Mouse (Mus musculus) thymus, adult 2 months (tissue): ENCODE results near the gene Phc1. TPM values are rescaled to one million over a fixed set of nuclear protein-coding genes. Genes with fewer than 3 reads are reported as not detected.

ENCODE experiments used
- DNase-seq: peaks from one replicate; pipeline ENCODE4 v3.0.0; 2021
- H3K27ac ChIP-seq: fragments of 200-500 bp; 2 replicates; pipeline ENCODE4 v1.5.1; 2012; ENCODE audit warnings: low read length, control low read depth; ENCODE audit not compliant: control insufficient read depth, insufficient read depth
- H3K27me3 ChIP-seq: fragments of 200-500 bp; 2 replicates; pipeline ENCODE4 v1.6.1; 2012; ENCODE audit warnings: mild to moderate bottlenecking, low read length, moderate library complexity, mixed read lengths; ENCODE audit not compliant: control insufficient read depth, insufficient read depth
- H3K36me3 ChIP-seq: fragments of 200-500 bp; 2 replicates; pipeline ENCODE4 v1.6.1; 2012; ENCODE audit warnings: mild to moderate bottlenecking, low read length, moderate library complexity; ENCODE audit not compliant: control insufficient read depth, insufficient read depth
- H3K4me1 ChIP-seq: fragments of 200-500 bp; replicated peaks from 2 replicates; pipeline ENCODE4 v1.6.1; 2012; ENCODE audit warnings: low read length; ENCODE audit not compliant: control insufficient read depth, insufficient read depth
- H3K4me3 ChIP-seq: fragments of 200-500 bp; 2 replicates; pipeline ENCODE4 v1.5.1; 2012; ENCODE audit warnings: mild to moderate bottlenecking, low read length, control low read depth, moderate library complexity; ENCODE audit not compliant: control insufficient read depth, insufficient read depth
- CTCF ChIP-seq: fragments of 200-500 bp; IDR thresholded peaks from 2 replicates; pipeline ENCODE4 v1.5.1; 2012; ENCODE audit warnings: mild to moderate bottlenecking, control low read depth, low read length, moderate library complexity, borderline replicate concordance; ENCODE audit not compliant: control insufficient read depth, poor library complexity, insufficient read depth; ENCODE audit errors: extremely low read depth
- POLR2A ChIP-seq: fragments of 200-500 bp; IDR thresholded peaks from 2 replicates; pipeline ENCODE4 v1.6.1; 2012; ENCODE audit warnings: mild to moderate bottlenecking, low read length, control low read depth, moderate library complexity; ENCODE audit not compliant: control insufficient read depth, poor library complexity, insufficient read depth; ENCODE audit errors: extremely low read depth
- WGBS: fragments of 180-500 bp; shearing (Covaris S2); methylation state at CpG from one replicate; pipeline ENCODE4 v1.1.7; 2018; 5-methylcytosine and 5-hydroxymethylcytosine counted together
- polyA plus RNA-seq: library from polyadenylated mRNA; depleted of rRNA; stranded (reverse); fragments of >200 nt; gene quantifications from 2 replicates; pipeline ENCODE4 v1.2.3, GENCODE M21; 2012

Gene Phc1
- polyA plus RNA-seq, 1 experiment, result 107 TPM

DNA sequence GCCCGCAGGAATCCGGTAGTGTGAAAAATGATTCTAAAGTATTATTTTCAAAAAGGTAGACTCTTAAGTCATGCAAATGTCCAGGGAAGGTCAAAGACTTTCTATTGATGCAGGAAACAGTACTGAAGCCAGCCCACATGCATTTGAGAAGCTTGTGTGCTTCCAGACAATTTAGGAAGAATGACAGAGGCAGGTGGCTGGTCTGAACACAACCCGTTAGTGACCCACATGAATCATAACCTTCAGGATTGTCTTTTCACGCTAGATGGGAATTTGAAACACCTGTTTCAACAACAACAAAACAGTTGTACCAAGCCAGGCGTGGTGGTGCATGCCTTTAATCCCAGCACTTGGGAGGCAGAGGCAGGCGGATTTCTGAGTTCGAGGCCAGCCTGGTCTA is 6.0 kb upstream of the Phc1 start:
- WGBS, result 96% methylated on average over 7 of the region's 7 CpGs
- no peaks in the 10 kb centered on the region for H3K27me3 ChIP-seq
- no peak overlapping the region for H3K4me3 ChIP-seq

GRCm38 (mm10) chr6:122345731-122346130 is 5.4 kb upstream of the Phc1 start:
- no peak overlapping the region for H3K27ac ChIP-seq
- no peak for TF ChIP-seq CTCF
- no peak for TF ChIP-seq POLR2A
- H3K36me3 ChIP-seq, result no peaks in the 10 kb centered on the region
- H3K4me1 ChIP-seq, result no peaks in the 10 kb centered on the region
- H3K4me3 ChIP-seq, result no peak overlapping the region
- H3K27me3 ChIP-seq, result no peaks in the 10 kb centered on the region
- WGBS, result 96% methylated on average over 6 of the region's 6 CpGs
- DNase-seq, result no peak

More for the DNA sequence above, 6.0 kb upstream of the Phc1 start:
- H3K36me3 ChIP-seq, result no peaks in the 10 kb centered on the region
- no peaks in the 10 kb centered on the region for H3K4me1 ChIP-seq
- TF ChIP-seq CTCF (no peak), POLR2A (no peak)
- no peak for DNase-seq
- H3K27ac ChIP-seq, result no peak overlapping the region

- no peak overlapping the region for H3K4me3 ChIP-seq
- no peak for TF ChIP-seq POLR2A
- no peak for TF ChIP-seq CTCF
- no peak overlapping the region for H3K27ac ChIP-seq
- H3K36me3 ChIP-seq, result no peaks in the 10 kb centered on the region
- no peak for DNase-seq
- 76% methylated on average over 9 of the region's 9 CpGs for WGBS
- no peaks in the 10 kb centered on the region for H3K27me3 ChIP-seq
- H3K4me1 ChIP-seq, result no peaks in the 10 kb centered on the region
These were observed 4.2 kb upstream of the Phc1 start for GRCm38 (mm10) chr6:122344386-122345116.

DNA sequence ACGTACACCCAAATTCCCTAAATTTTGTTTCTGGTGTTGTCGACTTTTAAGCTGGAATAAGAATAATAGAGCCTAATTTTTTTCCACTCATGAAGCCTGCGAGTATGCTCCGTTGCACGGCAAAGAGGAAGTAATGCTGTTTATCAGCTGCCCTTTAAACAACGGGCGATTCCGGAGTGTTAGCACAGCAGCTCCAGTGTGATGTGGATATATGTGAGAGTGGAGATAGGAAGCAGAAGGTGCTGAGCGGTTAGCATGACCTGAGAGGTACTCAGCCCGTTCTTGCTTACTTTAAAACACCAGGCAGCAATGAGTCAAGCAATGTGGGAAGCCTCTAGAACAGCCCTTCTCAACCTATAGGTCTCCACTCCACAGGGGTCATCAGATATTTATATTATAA is 3.4 kb upstream of the Phc1 start:
- H3K4me1 ChIP-seq, result no peaks in the 10 kb centered on the region

GRCm38 (mm10) chr6:122342125-122342524 is 1.8 kb upstream of the Phc1 start:
- 83% methylated on average over 5 of the region's 5 CpGs for WGBS
- Histone ChIP-seq H3K27ac (no peak overlapping the region), H3K36me3 (no peaks in the 10 kb centered on the region), H3K4me3 (no peak overlapping the region), H3K27me3 (no peaks in the 10 kb centered on the region), H3K4me1 (no peaks in the 10 kb centered on the region)
- TF ChIP-seq POLR2A, result no peak
- TF ChIP-seq CTCF, result no peak
- DNase-seq, result no peak

More for the DNA sequence above, 3.4 kb upstream of the Phc1 start:
- H3K36me3 ChIP-seq, result no peaks in the 10 kb centered on the region
- 13% methylated on average over 10 of the region's 10 CpGs for WGBS
- H3K27ac ChIP-seq, result no peak overlapping the region
- TF ChIP-seq POLR2A (no peak), CTCF (no peak)
- no peaks in the 10 kb centered on the region for H3K27me3 ChIP-seq
- no peak overlapping the region for H3K4me3 ChIP-seq
- DNase-seq, result no peak

DNA sequence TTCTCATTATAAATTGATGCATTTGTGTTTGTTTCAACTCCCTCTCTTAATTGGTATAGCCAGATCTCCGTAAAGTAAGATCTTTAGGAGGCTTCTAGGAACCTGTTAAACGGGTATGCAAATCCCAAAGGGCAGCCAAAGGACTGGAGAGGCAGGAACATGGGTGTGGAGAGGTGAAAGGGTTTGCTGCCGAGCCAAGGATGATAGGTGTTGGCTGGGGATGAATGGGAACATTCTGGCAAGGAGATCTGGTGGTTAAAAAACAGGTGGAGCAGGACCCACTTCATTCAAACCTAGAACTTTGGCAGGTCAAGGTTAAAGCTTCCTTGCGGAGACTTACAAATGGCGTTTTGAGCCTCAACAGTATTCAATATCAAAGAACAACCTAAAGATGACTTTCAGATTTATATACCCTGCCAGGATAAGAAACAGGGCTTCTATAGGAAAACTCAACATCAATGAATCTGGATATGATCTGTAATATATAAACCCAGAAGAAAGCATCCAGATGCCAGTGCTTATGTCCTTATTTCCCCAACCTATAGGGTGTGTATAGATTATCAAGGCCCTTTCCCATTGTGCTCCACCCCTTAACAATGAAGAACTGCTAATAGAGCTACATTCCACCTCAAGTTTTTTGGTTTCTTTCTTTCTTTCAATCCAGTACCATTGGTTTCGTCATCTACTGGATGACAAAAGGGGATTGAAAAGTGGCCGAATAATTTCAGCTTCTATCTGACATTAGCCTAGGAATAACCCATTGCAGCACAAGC is 863 bp upstream of the Phc1 start:
- no peak overlapping the region for H3K27ac ChIP-seq
- 94% methylated on average over 7 of the region's 7 CpGs for WGBS
- no peaks in the 10 kb centered on the region for H3K27me3 ChIP-seq
- H3K4me1 ChIP-seq, result no peaks in the 10 kb centered on the region
- H3K4me3 ChIP-seq, result no peak overlapping the region
- TF ChIP-seq CTCF (no peak), POLR2A (no peak)
- no peaks in the 10 kb centered on the region for H3K36me3 ChIP-seq
- no peak for DNase-seq
